Mouse (Mus musculus) CH12.LX (cell line): ENCODE data around the gene Ank2.

ENCODE experiments used
- CTCF ChIP-seq, 2 experiments: IDR thresholded peaks in 1 of 2; conservative IDR thresholded peaks in 1 of 2; 2 replicates each; pipeline ENCODE4 v1.5.1; 2011 to 2012; ENCODE audit warnings: low read depth in 2 of 2, low read length in 2 of 2, improper control_type of control experiment in 1 of 2, inconsistent platforms in 1 of 2, mild to moderate bottlenecking in 1 of 2, moderate library complexity in 1 of 2
- ELF1 ChIP-seq: IDR thresholded peaks from 2 replicates; pipeline ENCODE4 v1.6.1; 2014; ENCODE audit warnings: low read depth, mild to moderate bottlenecking, inconsistent platforms, low read length, improper control_type of control experiment
- HCFC1 ChIP-seq: IDR thresholded peaks from 2 replicates; pipeline ENCODE4 v1.6.1; 2012; ENCODE audit warnings: low read depth, mild to moderate bottlenecking, inconsistent platforms, low read length, improper control_type of control experiment
- JUN ChIP-seq: IDR thresholded peaks from 2 replicates; pipeline ENCODE4 v1.6.1; 2011; ENCODE audit warnings: low read depth, mild to moderate bottlenecking, low read length, improper control_type of control experiment, moderate library complexity; ENCODE audit not compliant: insufficient read depth
- POLR2AphosphoS2 ChIP-seq: IDR thresholded peaks from 2 replicates; pipeline ENCODE4 v1.6.1; 2011; ENCODE audit warnings: low read depth, low read length, improper control_type of control experiment
- RCOR1 ChIP-seq: conservative IDR thresholded peaks from 2 replicates; pipeline ENCODE4 v1.6.1; 2012; ENCODE audit warnings: low read depth, mild to moderate bottlenecking, inconsistent platforms, low read length, improper control_type of control experiment
- ZKSCAN1 ChIP-seq: IDR thresholded peaks from 2 replicates; pipeline ENCODE4 v1.6.1; 2012; ENCODE audit warnings: low read depth, inconsistent platforms, low read length, improper control_type of control experiment, borderline replicate concordance

GRCm38 (mm10) chr3:127544610-127545121 lies 45.5 kb upstream of the Ank2 start:
- TF ChIP-seq HCFC1, result no peak
- no peak for TF ChIP-seq ZKSCAN1
- TF ChIP-seq CTCF (conservative IDR thresholded peaks at IDR 0.05 in 1 of 2, IDR thresholded peaks at IDR 0.05 in 1 of 2; ENCODE audit: low read depth in 2 of 2, low read length in 2 of 2), result no peak
- TF ChIP-seq JUN, result no peak
- no peak for TF ChIP-seq ELF1
- no peak for TF ChIP-seq POLR2AphosphoS2
- TF ChIP-seq RCOR1, result no peak
